Comparison of ENCODE assay signal across 25 mouse cellular contexts in the genomic region with DNA sequence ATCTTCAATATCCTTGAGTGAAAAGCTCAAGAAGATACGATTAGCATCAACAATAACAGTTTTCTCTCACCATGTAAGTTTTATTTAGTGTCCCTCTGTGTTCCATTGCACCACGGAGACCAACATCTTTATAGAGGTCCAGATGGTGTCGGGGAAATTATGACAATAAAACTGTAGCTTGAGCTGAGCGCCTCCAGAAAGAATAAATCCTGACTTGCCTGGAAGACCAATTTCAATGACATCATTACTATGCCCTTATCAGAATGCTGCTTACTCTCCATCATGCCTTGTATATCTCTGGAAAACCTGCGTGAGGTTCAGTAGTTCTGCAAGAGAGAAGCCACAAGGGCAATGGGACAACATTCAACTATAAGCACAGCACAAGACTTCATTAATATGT.
"Had no signal": no experiment of that assay in that cellular context is flagged by ENCODE, and none has a peak within 500 bp of the region (broad histone marks: within the 10 kb centered on the region; RNA-seq: fewer than 3 reads in every experiment).

No protein-coding gene starts in this region.

- H3K27ac ChIP-seq: gastrocnemius, adult 2 months; heart, embryonic 10.5 days; hindbrain, embryonic 10.5 days; hindbrain, embryonic 12.5 days; kidney, embryonic 15.5 days; kidney, postnatal 0 days; limb, embryonic 13.5 days; limb, embryonic 15.5 days had no signal

- H3K9ac ChIP-seq: heart, embryonic 12.5 days; hindbrain, embryonic 12.5 days; hindbrain, embryonic 14.5 days; kidney, embryonic 15.5 days; limb, embryonic 13.5 days; limb, embryonic 15.5 days had no signal

- DNase-seq: gastrocnemius, adult 2 months; gastrocnemius, postnatal 10 days; gastrocnemius, postnatal 25 days; heart, adult 18-20 months; heart, postnatal 10 days; heart, postnatal 4 days; kidney, adult 11 months; kidney, adult 2 months; kidney, adult 9 months; kidney, postnatal 14 days; kidney, postnatal 36 days; layer of hippocampus, adult 9-11 months; layer of hippocampus, postnatal 36 days; left cerebral cortex, postnatal 4 days had no signal

- H3K27me3 ChIP-seq: heart, embryonic 12.5 days; hindbrain, embryonic 12.5 days; kidney, embryonic 15.5 days; limb, embryonic 13.5 days; limb, embryonic 15.5 days had no signal

- H3K4me2 ChIP-seq: heart, embryonic 12.5 days; hindbrain, embryonic 12.5 days; hindbrain, embryonic 14.5 days; kidney, embryonic 15.5 days; limb, embryonic 13.5 days; limb, embryonic 15.5 days had no signal

- H3K36me3 ChIP-seq: heart, embryonic 10.5 days; heart, embryonic 12.5 days; hindbrain, embryonic 10.5 days; hindbrain, embryonic 12.5 days; kidney, embryonic 15.5 days; limb, embryonic 13.5 days; limb, embryonic 15.5 days had no signal

- H3K4me1 ChIP-seq: heart, embryonic 10.5 days; heart, embryonic 12.5 days; hindbrain, embryonic 10.5 days; kidney, embryonic 15.5 days; limb, embryonic 13.5 days; limb, embryonic 15.5 days had no signal

- H3K9me3 ChIP-seq: heart, embryonic 10.5 days; heart, embryonic 12.5 days; hindbrain, embryonic 10.5 days; hindbrain, embryonic 12.5 days; kidney, embryonic 15.5 days; limb, embryonic 13.5 days; limb, embryonic 15.5 days had no signal

- ATAC-seq: hindbrain, embryonic 16.5 days; intestine, embryonic 16.5 days had no signal

- H3K4me3 ChIP-seq: gastrocnemius, adult 2 months; heart, embryonic 10.5 days; heart, embryonic 12.5 days; hindbrain, embryonic 10.5 days; hindbrain, embryonic 12.5 days; kidney, embryonic 15.5 days; limb, embryonic 13.5 days; limb, embryonic 15.5 days had no signal
